Mouse (Mus musculus): ENCODE measurements around the gene Kirrel3.

Kirrel3 gene

DNA sequence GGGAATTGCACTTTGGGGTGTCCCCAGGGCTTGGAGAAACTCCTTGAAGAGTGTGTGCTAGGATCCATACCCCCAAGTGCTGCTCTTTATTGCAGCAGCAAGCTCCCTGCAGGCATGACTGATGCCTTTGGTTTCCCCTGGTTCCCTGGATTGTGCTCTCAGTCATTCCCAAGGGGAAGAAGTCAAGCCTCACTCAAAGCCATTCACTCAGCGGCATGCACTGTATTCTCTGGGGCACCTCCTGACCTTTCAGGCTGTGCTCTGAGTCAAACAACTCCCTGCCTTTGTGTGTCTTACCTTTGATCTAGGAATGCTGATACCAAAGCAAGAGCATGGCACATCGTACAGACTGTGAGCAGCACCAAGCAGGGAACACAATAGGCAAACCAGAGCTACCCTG, 396.5 kb downstream of the Kirrel3 start:
- DNase-seq (ENCODE audit: low read depth, low spot score) = no peak

DNA sequence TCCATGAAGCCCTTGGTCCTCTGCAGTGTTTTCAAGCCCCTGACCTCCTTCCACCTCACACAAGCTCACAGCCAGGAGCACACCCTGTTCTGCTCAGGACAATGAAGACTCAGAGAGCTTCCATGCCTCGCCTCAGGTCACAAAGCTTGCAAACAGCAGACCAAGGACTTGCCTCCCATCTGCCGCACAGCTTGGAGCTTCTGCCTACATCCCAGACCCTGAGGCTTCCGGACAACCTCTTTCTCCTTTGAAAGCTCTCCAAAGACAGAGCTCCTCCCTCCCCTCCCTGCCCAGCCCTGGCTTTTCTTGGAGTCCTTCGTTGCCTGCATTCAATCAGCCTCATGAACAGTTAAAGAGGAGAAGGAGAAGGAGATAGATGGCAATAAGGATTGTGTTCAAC, 397.4 kb downstream of the Kirrel3 start:
- no peak for DNase-seq (ENCODE audit: low read depth, low spot score)

DNA sequence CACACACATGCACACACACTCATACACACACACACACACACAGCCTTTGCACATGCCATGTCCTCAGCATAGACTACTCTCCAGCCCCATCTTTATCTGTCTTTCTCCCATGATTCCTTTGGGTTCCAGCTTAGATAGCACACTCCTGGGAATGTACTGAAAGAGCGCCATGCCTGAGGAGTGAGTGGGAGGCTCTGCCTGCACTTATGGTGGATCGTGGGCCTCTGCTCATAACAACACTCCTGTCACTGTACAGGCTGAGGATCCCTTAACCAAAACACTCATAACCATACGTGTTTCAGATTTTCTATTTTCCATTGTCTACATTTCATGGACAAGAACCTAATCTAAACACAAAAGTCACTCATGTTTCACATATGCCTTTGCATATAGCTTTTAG, 398.6 kb downstream of the Kirrel3 start:
- DNase-seq (ENCODE audit: low read depth, low spot score) = no peak

DNA sequence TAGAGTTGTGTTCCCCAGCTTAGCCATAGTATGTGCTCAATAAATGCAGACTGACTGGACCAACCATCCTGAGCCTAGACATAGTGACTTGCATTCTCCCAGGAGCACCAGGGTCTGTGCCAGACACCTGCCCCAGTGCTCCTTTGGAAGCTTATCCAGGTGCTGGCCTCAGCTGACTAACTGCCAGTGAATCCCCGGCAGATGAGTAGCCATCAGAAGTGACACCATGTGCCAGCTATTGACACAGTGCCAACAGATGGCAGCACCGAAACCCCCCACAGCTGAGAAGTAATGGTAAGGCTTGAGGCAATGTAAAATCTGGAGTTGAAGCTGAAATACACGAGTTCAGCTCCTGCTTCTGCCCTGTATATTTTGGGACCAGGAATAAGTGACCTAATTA, 399.2 kb downstream of the Kirrel3 start:
- DNase-seq (ENCODE audit: low read depth, low spot score) = no peak

DNA sequence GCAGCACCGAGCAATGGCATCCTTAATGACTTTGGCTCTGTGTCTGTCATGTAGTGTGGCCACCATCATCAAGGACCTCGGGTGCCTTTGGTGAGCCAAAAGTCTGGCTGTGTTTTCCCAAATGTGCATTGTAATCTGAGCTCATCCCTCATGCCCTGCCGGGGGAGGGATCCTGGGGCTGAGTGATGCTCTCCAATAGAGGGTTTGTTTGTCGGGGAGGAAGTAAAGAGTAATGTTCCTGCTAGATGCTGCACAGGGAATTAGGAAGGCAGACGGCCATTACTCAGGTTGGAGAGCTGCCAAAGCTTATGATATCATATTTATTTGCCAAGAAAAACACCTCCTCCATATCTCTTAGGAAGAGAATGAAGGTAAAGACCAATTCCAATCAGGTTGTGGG, 401.1 kb downstream of the Kirrel3 start:
- no peak for DNase-seq (ENCODE audit: low read depth, low spot score)

DNA sequence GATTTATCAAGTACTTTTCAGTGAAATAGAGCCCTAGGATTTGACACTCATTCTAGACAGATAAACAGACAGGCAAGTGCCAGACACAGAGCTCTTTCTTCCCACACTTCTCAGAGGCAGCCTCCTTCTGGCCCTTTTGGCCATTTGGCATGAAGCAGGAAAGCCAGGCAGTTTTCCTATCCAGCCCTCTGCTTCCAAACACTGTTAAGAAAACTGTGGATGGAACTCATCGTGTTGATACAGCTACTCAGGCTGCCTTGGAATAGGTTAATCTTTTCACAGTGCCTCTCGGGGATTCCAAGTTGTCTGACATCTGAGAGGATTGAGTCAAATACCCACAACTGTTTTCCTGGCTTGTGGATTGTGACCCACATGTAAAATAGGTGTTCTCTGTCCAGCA, 401.5 kb downstream of the Kirrel3 start:
- DNase-seq (ENCODE audit: low read depth, low spot score) = no peak

DNA sequence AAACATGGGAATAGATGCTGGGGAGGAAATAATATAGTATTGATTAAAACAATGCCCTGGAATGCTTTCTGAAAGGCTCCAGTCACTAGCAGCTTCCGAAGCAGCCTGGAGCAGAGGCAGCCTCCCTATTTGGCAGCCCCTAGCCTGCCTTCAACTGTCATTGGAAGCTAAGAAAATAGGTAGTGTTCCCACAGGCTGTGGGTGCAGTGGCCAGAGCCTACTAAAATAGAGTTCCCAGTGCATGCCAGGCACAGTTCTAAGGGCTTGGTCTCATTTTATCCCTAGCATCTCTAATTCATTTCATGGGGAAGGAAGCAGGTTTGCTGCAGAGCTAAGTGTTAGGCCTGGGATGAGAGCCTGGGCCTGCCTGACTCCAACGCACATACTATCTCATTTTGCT, 402.6 kb downstream of the Kirrel3 start:
- no peak for DNase-seq (ENCODE audit: low read depth, low spot score)

DNA sequence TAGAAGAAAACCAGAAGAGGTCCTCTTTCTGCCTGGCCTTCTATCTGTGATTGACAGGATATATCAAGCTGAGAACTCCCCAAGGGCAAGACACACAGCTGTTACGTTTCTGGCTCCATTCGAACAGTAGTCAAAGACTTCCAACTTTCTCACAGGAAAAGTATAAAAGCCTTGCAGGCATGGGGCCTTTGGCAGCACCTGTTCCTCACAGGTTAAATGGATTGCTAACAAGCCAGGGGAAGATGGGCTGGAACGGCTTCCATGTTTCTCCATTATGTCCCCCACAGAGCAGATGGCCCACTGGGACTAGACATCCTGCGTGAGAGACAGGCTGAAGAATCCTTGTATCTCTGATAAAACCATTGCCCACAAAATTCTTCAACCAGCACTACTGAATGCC, 415.5 kb downstream of the Kirrel3 start:
- DNase-seq (ENCODE audit: low read depth, low spot score) = no peak

DNA sequence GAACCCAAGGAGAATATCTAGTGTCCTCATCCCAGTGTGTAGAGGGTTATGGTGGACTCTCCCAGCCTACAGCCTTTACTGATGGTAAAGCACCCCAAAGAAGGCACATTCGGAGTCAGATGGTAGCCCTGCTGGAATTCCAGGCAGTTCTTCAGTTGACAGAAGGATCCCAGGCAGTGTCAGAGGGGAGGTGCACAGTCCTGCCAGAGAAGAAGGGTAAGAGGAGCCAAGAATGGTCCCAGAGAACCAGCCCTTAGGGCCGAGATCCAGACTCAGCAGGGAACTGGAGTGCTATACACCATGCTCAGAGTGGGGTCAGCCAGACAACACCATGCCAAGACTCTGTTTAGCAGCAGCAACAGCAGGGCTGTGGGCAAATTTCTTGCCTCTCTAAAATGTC, 416.2 kb downstream of the Kirrel3 start:
- DNase-seq (ENCODE audit: low read depth, low spot score) = no peak

DNA sequence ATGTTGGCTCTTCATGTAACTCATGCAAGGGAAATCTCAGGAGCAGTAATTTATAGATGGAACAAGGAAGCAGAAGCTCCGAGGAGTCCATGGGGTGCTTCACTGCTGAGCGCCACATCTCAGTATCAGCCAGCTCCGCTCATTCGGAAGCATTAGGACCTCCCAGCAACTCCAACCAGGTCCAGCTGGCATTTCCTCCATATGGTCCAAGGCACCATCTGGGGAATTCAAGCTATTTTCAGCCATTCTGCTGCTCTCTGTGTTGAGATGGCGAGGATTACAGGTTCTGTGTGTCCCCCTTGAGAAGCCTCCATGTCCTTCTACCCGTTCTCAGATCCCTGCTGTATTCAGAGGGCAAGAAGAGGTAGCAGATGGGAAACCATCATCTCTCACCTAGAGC, 419.5 kb downstream of the Kirrel3 start:
- no peak for DNase-seq (ENCODE audit: low read depth, low spot score)

DNA sequence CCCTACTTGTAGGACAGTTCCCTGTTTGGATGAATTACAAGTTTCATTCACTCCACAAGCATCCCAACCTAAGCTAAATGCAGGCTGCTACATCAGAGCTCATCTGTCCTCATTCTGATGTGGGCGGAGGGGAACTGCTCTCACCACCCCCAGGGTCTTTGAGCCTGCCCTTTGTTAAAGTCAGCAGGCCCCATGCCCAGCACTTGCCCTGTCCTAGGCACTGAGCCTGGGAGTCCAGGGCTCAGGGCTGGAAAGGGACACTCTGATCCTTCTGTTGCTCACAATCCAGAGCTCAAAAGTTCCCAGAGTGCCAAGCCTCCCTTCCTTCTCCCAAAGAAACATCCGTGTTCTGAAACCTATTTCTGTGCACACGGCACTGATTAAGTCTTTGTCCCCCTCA, 422.3 kb downstream of the Kirrel3 start:
- DNase-seq (ENCODE audit: low read depth, low spot score) = no peak

DNA sequence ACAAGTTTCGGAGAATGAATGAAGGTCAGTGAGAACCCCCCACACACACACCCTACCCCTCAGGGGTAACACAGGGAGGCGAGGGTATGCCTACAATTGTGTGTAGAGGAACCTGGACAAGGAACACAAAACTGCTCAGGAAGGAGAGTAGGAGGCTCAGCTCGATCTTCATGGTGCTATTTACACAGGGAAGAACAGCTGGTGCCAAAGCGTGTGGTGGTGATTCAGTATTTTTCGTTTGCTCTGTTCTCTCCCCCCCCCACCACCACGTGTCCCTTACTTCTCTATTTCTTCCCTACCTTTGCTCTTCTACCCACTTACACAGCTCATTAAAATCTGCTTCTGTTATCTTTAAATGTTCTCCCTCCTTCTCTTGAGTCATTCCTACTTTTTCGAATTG, 426.1 kb downstream of the Kirrel3 start:
- no peak for DNase-seq (ENCODE audit: low read depth, low spot score)

DNA sequence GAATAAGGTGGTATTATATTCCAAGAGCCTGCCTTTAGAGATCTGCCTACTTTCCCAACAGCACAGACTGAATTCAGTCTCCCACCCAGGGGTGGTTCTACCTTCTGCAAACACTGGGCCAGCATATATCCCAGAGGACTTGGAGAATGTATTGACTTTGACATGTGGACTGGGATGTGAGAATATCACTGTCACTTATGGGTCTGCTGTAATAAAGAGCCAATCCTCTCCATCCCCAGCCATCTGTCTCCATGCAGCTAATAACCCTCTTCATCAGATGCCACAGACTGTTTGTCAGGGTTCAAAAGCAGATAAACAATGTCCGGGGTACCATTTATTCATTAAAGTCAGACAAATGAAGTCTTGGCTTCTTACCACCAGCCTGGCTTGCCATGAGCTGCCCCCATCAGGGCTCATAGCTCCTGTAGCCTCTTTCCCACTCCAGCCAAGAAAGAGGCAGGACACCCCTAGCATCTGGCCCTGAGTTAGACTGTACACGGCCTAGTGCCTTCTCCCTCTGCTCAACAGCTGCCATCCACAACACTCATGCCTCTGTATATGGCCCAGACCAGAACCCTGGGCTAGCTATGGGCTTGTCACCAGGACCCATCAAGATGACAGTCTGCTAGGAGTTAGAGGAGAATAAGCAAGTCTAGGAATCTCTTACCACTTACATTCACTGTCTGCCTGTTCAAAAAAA, 426.7 kb downstream of the Kirrel3 start:
- no peak for DNase-seq (ENCODE audit: low read depth, low spot score)

DNA sequence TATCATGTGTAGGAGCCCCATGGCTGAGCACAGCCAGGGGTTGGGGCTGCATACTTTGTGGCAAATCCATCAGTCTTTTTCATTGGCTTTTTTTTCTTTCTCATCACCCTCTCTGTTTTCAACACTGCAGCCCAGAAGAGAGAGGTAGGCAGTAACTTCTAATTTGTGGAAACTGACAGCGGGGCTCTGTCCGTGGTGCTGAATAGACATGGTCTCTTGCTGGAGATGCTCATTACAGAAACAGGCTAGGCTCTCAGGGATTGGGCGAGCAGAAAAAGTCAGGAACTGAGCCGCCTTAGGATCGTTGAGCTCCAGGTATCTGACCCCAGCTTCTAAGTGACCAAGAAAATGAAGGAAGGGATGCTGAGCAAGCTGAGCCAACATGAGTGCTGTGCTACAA, 427.3 kb downstream of the Kirrel3 start:
- peak; percentile 1 for DNase-seq (ENCODE audit: low read depth, low spot score)

DNA sequence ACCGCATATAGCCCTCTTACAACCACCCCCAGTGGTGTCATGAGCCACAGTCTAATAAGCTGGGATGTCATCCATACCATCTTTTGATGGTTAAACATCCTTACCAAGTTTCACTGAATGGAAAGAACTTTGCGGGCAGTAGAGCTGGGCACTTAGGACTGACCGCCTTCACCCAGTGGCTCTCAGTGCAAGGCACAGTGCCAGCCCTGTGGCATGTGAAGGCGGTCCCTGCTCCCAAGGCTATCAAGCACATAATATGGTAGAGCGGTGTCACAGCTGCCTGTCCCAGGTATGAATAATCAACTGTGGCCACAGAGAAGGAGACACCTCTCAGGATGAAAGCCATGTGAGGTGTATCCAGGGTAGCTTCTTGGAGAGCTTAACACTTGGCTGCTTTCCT, 433.3 kb downstream of the Kirrel3 start:
- DNase-seq (ENCODE audit: low read depth, low spot score) = no peak

DNA sequence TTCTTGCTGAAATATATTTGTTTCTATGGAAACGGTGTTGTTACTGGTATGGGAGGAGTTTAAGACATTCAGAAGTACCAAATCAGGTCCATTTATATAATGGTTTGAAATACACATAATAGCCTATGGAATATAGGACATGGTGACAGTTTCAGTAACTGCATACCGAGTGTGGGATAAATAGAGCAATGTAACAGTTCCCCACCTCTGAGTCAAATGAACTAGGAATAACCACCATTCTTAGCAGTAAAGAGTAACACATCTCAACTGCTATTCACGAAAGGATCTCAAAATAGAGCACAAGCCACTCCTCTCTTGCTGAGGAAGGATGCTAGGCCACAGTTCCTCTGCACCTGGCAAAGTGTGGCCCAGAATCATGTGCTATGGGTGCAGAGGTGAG, 434.4 kb downstream of the Kirrel3 start:
- DNase-seq (ENCODE audit: low read depth, low spot score) = no peak

DNA sequence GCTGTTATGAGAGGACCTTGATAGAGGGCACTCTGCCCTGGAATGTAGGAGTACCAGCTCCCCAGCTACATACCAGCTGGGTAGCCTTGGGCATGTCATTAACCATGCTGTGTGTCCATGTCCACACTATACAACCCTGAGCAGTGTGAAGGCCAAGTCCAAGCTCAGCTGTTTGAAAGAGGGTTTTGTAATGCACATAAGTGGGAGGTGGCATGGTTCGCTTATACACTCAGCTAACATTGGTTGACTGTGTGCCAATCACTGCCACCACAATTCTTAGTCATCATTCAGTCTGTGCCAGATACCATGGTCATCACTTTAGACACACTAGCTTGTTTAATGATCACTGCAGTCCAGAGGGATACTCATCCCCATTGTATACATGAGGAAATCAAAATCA, 436.2 kb downstream of the Kirrel3 start:
- no peak for DNase-seq (ENCODE audit: low read depth, low spot score)

DNA sequence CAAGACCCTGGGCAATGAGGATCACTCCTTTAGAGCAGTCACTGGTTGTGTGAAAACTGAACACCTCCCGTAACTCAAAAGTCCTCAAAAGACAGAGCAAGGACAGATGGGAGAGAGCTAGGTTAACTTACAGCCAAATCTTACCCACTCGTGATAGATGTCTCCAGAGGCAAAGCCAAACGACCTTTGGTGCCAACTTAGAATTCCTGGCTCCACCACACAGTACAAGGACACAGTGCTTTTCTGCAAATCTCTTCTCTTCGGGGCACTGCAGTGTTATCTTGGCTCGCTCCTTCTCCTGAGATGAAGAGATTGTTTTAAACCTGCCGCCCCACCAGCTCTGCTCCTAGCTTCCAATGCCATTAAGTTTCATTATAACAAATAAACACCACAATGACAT, 437.0 kb downstream of the Kirrel3 start:
- DNase-seq (ENCODE audit: low read depth, low spot score) = no peak

DNA sequence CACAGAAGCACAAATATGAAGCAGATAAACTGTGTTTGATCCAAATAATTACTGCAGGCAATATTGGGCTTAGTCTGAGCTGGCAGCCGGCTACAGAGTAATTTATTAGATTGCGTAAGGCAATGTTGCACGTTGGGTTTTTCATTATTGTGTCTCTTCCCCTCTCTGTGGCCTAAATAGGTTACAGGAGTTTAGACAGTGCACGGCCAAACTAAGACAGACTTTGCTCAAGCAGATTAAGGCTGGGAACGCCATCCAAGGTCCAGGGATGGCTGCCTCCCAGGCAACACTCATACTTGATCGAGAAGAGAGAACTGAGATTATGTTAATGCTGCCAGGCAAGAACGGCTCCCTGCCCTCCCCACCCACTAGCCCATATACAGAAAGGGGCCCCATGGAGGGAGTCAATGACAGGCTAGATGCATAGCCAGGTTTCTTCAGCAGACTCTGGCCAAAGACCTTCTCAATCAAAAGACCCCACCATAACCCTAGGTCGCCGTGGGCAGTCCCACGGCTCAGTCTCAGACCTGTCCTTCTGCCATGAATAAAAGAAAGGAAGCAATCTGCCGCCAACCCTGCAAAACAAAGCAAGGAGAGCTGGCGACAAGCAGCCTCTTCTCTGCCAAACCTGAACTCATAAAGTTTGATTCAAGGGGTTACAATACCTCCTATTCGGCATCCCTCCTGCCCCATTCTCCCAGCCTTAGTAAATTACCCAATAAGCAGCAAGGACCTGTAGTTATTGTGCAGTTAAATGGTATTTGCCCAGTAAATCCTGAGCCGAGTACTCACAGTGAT, 437.6 kb downstream of the Kirrel3 start:
- no peak for DNase-seq (ENCODE audit: low read depth, low spot score)

DNA sequence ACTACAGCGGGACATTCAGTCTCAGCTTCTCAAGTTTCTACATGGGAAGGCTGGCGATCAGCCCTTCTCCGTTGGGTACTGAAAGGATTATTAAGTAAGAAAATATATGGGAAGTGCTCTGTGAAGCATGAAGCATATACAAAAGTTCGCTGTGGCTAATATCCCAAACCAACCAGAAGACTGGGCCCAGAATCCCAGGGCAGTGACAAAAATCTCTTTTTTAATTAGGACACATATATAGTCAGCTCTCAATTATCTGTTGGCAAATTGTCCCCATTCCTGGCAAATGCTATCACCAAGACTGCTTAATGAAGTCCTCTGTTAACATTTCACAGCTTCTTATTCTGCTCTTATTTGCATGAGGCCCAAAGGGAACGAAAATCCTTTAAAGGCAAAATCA, 439.9 kb downstream of the Kirrel3 start:
- no peak for DNase-seq (ENCODE audit: low read depth, low spot score)

DNA sequence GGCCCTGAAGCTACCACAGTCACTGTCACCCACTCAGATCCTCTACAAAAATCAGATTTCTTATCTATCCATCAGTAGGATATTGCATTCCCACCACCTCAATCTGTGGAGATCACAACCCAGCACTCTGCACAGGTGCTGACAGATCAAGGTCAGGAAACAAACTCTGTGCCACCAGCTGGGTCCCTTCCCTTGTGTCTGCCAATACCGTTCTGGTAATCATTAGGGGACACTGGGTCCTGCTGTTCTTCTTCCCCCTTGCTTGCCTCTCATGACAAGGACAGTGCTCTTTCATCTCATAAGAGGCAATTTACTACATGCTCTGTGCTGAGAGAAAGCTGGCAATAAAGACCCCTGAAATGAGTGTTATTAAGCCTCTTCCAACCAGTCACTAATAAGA, 444.7 kb downstream of the Kirrel3 start:
- DNase-seq (ENCODE audit: low read depth, low spot score) = no peak

DNA sequence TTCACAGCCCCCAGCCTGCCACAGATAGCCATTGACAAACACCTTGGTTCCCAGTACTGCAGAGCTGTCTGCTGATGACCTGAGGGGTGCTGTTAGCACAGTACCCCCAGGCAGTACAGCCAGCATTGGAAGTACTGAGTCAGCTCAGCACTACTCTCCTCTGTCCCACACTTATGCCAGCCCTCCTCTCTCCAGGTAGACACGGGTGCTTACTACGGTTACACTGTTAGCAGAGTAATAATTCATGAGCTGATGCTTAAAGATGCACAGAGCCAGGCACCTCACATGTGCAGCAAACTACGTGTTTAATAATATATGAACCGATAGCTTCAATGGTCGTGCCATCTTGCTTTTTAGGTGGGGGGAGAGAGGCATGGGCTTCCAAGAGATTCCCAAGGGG, 452.4 kb downstream of the Kirrel3 start:
- DNase-seq (ENCODE audit: low read depth, low spot score) = no peak

DNA sequence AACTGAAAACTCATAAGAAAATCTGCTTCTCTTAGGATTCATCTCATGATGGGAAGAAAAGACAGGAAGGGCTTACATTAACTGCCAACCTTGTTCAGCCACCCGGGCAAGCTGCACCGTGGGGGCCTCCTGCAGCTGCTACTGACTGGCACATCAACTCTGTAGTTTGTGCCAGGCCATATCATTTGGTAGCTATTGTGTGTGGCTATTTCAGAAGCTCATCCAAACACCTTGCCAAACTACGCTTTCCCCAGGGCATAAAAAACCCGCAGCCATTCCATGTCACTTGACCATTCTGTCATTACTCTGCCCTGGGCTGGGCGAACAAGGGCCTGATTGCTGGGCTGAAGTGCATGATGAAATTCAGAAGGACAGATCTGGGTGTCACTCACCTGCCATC, 453.9 kb downstream of the Kirrel3 start:
- no peak for DNase-seq (ENCODE audit: low read depth, low spot score)
